Mouse (Mus musculus) thymus, adult 2 months (tissue): ENCODE data around the gene Kif17. TPM values are rescaled to one million over a fixed set of nuclear protein-coding genes. Genes with fewer than 3 reads are reported as not detected.
A peak's percentile ranks its signal among the peaks of the same experiment; 100 is the strongest.

ENCODE experiments used
- DNase-seq: peaks from one replicate; pipeline ENCODE4 v3.0.0; 2021
- H3K27ac ChIP-seq: fragments of 200-500 bp; 2 replicates; pipeline ENCODE4 v1.5.1; 2012; ENCODE audit warnings: low read length, control low read depth; ENCODE audit not compliant: control insufficient read depth, insufficient read depth
- H3K27me3 ChIP-seq: fragments of 200-500 bp; 2 replicates; pipeline ENCODE4 v1.6.1; 2012; ENCODE audit warnings: mild to moderate bottlenecking, low read length, moderate library complexity, mixed read lengths; ENCODE audit not compliant: control insufficient read depth, insufficient read depth
- H3K36me3 ChIP-seq: fragments of 200-500 bp; 2 replicates; pipeline ENCODE4 v1.6.1; 2012; ENCODE audit warnings: mild to moderate bottlenecking, low read length, moderate library complexity; ENCODE audit not compliant: control insufficient read depth, insufficient read depth
- H3K4me1 ChIP-seq: fragments of 200-500 bp; replicated peaks from 2 replicates; pipeline ENCODE4 v1.6.1; 2012; ENCODE audit warnings: low read length; ENCODE audit not compliant: control insufficient read depth, insufficient read depth
- H3K4me3 ChIP-seq: fragments of 200-500 bp; 2 replicates; pipeline ENCODE4 v1.5.1; 2012; ENCODE audit warnings: mild to moderate bottlenecking, low read length, control low read depth, moderate library complexity; ENCODE audit not compliant: control insufficient read depth, insufficient read depth
- CTCF ChIP-seq: fragments of 200-500 bp; IDR thresholded peaks from 2 replicates; pipeline ENCODE4 v1.5.1; 2012; ENCODE audit warnings: mild to moderate bottlenecking, control low read depth, low read length, moderate library complexity, borderline replicate concordance; ENCODE audit not compliant: control insufficient read depth, poor library complexity, insufficient read depth; ENCODE audit errors: extremely low read depth
- POLR2A ChIP-seq: fragments of 200-500 bp; IDR thresholded peaks from 2 replicates; pipeline ENCODE4 v1.6.1; 2012; ENCODE audit warnings: mild to moderate bottlenecking, low read length, control low read depth, moderate library complexity; ENCODE audit not compliant: control insufficient read depth, poor library complexity, insufficient read depth; ENCODE audit errors: extremely low read depth
- WGBS: fragments of 180-500 bp; shearing (Covaris S2); methylation state at CpG from one replicate; pipeline ENCODE4 v1.1.7; 2018; 5-methylcytosine and 5-hydroxymethylcytosine counted together
- polyA plus RNA-seq: library from polyadenylated mRNA; depleted of rRNA; stranded (reverse); fragments of >200 nt; gene quantifications from 2 replicates; pipeline ENCODE4 v1.2.3, GENCODE M21; 2012

Gene Kif17
- polyA plus RNA-seq, 1 experiment = 1.6 TPM

DNA sequence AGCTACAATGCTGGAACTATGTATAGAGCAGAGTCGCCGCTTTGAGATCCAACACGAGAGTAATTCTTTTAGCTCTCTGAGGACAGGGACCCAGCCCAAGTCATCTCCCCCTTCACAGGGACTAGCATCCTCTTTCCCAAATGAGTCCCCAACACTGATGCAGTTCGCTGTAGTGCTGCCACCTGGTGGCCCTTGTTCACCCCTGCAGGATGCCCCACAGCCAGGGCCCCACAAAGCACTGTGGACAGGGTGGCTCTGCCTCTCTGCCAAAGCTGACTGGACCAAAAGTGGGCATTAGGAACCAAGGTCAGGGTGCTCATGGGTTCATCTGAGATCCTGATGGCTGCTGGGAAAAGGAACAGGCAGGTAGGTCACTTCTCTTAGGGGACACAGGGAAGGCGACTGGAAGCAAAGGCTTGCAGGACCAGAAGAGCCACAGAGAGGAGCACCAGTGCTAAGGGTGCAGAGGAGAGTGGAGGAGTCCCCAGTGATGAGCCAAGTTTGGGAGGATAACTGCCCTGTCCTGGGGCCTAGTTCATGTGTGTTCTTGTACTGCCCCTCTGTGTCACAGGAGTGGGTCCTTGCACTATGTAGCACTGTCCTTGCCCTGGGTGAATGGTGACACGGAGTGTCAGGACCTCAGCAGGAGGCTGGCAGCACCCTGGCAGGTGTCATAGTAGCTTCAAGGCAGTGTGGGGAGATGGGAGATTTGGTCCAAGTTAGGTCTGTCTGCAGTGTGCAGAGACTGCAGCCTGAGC is 68.5 kb downstream of the Kif17 start:
- peak; percentile 58 for DNase-seq
- 74% methylated on average over 6 of the region's 6 CpGs for WGBS
- H3K4me3 ChIP-seq = no peak overlapping the region
- H3K27me3 ChIP-seq = no peaks in the 10 kb centered on the region
- no peaks in the 10 kb centered on the region for H3K4me1 ChIP-seq
- H3K36me3 ChIP-seq = peaks cover 9% of the 10 kb centered on the region; the same call in 1 of the 2 replicates
- H3K27ac ChIP-seq = no peak overlapping the region
- TF ChIP-seq CTCF = peak; percentile 93
- TF ChIP-seq POLR2A = no peak

GRCm38 (mm10) chr4:138319508-138319907 is 69.3 kb downstream of the Kif17 start:
- no peak for TF ChIP-seq POLR2A
- peak; percentile 97 for TF ChIP-seq CTCF
- Histone ChIP-seq H3K4me3 (no peak overlapping the region), H3K27ac (no peak overlapping the region), H3K27me3 (no peaks in the 10 kb centered on the region), H3K36me3 (peaks cover 5% of the 10 kb centered on the region; the same call in 1 of the 2 replicates), H3K4me1 (no peaks in the 10 kb centered on the region)
- 36% methylated on average over 10 of the region's 10 CpGs for WGBS
- peak; percentile 78 for DNase-seq

DNA sequence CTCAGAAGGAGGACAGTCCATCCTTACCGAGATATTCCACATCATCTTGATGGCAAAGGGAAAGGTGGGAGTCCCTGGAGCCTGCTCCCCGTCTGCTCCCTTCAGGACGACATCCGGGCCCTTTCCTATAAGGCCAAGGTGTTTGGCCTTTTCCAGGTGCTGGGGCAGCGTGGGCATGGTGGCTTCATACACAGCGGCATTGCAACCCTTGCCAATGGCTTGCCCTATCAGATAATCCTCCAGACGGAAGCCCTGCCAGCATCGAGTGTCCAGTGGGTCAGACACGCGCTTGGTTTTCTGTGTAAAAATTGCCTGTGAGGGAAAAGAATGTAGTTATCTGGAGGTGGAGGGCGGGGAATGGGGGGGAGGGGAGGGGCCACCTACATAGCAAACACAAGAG is 70.5 kb downstream of the Kif17 start:
- no peak for TF ChIP-seq CTCF
- TF ChIP-seq POLR2A = no peak
- 97% methylated on average over 11 of the region's 11 CpGs for WGBS

DNA sequence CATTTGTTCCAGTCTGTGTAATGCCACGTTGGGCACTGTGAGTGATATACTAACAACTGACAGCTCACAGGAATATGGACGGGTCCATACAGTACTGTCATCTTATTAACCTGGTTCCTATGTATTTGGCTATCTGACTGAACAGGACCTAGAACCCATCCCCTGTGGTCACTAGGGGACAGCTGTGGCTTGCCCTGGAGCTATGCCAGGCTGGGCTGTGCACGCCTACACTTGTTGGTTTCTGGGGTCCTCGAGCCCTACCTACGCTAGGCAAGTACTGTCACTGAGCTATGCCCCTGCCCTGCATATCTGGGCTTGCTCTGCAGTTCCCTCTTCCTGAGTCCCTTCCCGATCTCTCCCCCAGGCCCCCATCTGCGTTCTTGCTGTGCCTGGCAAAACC is 71.3 kb downstream of the Kif17 start:
- Histone ChIP-seq H3K4me3 (no peak overlapping the region), H3K27me3 (no peaks in the 10 kb centered on the region), H3K27ac (no peak overlapping the region), H3K4me1 (peaks cover 2% of the 10 kb centered on the region), H3K36me3 (peaks cover 3% of the 10 kb centered on the region; the same call in 1 of the 2 replicates)
- 86% methylated on average over 7 of the region's 7 CpGs for WGBS
- no peak for DNase-seq
- no peak for TF ChIP-seq POLR2A
- TF ChIP-seq CTCF = no peak

More for the DNA sequence above, 70.5 kb downstream of the Kif17 start:
- Histone ChIP-seq H3K4me3 (no peak overlapping the region), H3K27ac (no peak overlapping the region), H3K27me3 (no peaks in the 10 kb centered on the region), H3K4me1 (peaks cover 2% of the 10 kb centered on the region), H3K36me3 (peaks cover 5% of the 10 kb centered on the region; the same call in 1 of the 2 replicates)
- no peak for DNase-seq

DNA sequence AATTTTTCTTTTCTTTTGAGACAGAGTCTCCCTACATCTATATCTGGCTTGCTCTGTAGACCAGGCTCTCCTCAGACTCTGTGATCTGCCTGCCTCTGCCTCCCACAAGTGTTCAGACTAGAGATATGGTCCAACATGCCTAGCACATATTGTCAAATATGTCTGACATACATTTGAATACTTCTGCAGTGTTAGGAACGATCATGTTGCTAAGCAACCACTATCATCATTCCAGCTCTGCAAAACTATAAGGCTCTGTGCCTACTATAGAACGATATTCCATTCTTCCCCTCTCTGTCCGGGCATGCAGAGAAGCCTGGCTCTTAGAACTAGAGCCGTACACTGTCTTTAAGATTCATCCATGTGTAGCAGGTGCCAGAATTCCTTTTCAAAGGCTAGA is 72.5 kb downstream of the Kif17 start:
- H3K36me3 ChIP-seq = no peaks in the 10 kb centered on the region
- no peaks in the 10 kb centered on the region for H3K27me3 ChIP-seq
- peaks cover 2% of the 10 kb centered on the region for H3K4me1 ChIP-seq
- 91% methylated on average over 4 of the region's 4 CpGs for WGBS
- DNase-seq = no peak
- TF ChIP-seq POLR2A (no peak), CTCF (no peak)
- H3K4me3 ChIP-seq = no peak overlapping the region
- H3K27ac ChIP-seq = no peak overlapping the region

DNA sequence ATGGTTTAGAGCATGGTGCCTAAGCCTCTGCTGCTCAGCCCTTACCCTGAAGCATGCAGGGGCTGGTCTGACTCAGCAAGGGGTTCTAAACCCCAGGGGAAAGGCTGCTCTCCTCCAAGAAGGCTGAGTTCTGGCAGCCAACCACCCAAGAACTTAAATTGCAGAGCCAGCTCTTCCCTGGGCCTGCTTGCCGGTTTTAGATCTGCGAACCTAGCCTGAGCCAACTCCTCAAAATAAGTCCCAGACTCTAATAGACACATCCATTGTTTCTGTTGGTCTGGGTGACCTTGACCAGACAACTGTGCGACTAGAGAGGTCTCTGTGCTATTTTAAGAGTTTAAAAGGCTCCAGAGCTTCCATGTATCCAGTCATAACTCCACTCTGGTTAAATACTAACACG is 73.5 kb downstream of the Kif17 start:
- Histone ChIP-seq H3K27me3 (no peaks in the 10 kb centered on the region), H3K36me3 (no peaks in the 10 kb centered on the region), H3K4me3 (no peak overlapping the region), H3K4me1 (peaks cover 2% of the 10 kb centered on the region), H3K27ac (no peak overlapping the region)
- WGBS = 97% methylated on average over 4 of the region's 4 CpGs
- TF ChIP-seq POLR2A (no peak), CTCF (no peak)
- DNase-seq = no peak
